Mouse (Mus musculus) layer of hippocampus, adult 8-10 months (tissue): Measurements from ENCODE around the gene Ltb4r2. TPM values are rescaled to one million over a fixed set of nuclear protein-coding genes. Genes with fewer than 3 reads are reported as not detected.

ENCODE experiments used
- DNase-seq, 2 experiments: peaks; one replicate each; pipeline ENCODE4 v3.0.0; 2022; ENCODE audit warnings: low spot score in 2 of 2
- total RNA-seq, 4 experiments: library from RNA; stranded (reverse); gene quantifications; 2 replicates each; pipeline ENCODE4 v1.2.4; 2022

Gene Ltb4r2
- total RNA-seq, 4 experiments from 2014 or later: 0.16 to 0.23 (median 0.22) TPM; not detected in 1

- DNase-seq: no peak
These were observed 25.5 kb upstream of the Ltb4r2 start for GRCm38 (mm10) chr14:55735758-55736157.

GRCm38 (mm10) chr14:55737086-55737687 is 24.0 kb upstream of the Ltb4r2 start:
- no peak for DNase-seq

- DNase-seq: peak; percentile 59 to 89
These were observed 17.5 kb upstream of the Ltb4r2 start for GRCm38 (mm10) chr14:55743711-55744110.

DNA sequence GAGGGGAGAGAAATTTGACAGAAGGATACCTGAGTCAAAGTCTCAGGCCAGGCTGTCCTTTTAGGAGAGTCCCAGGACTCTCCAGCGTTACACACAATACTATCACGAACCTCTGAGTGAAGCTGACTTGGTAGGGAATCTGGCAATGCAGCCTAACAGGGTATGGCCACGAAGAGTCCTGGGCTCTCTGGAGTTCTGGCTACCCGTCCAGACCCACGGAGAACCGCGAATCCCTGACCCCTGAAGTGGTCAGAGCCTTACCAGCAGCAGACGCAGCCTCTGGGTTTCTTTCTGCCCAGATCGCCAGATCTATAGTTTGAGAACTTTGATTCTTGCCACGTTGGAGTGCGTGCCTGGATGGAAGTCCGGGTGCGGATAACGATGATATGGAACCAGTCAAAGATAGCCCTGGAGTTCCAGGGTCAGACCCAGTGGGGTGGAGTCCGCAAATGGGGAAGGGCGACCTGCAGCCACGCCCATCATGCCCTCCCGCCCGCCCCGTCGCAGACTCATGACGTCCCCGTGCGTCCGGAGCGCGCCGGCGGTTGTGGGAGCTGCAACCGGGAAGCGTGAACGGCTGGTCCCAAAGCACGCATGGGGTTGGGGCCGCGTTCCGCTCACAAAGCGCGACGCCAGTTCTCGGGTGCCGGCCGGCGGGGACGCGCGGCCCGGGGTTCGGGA is 15.9 kb upstream of the Ltb4r2 start, which contains the start of the genes Dhrs1 and Nop9:
Gene Dhrs1, minus strand, starts transcription at position 511 of the 681 bp plus-strand sequence.
Gene Nop9, plus strand, starts transcription at position 514 of the 681 bp plus-strand sequence.
- peak; percentile 75 to 79 for DNase-seq

GRCm38 (mm10) chr14:55745861-55746237 is 15.4 kb upstream of the Ltb4r2 start:
- DNase-seq: no peak

GRCm38 (mm10) chr14:55747051-55747847 is 14.0 kb upstream of the Ltb4r2 start:
- no peak for DNase-seq

GRCm38 (mm10) chr14:55757566-55757965 is 3.7 kb upstream of the Ltb4r2 start:
- no peak for DNase-seq

GRCm38 (mm10) chr14:55758363-55758784 is 2.9 kb upstream of the Ltb4r2 start, which contains the start of gene Cideb:
TSS of gene Cideb (minus strand) at chr14:55758458.
- DNase-seq: peak in 1 of 2 experiments; percentile 23

DNA sequence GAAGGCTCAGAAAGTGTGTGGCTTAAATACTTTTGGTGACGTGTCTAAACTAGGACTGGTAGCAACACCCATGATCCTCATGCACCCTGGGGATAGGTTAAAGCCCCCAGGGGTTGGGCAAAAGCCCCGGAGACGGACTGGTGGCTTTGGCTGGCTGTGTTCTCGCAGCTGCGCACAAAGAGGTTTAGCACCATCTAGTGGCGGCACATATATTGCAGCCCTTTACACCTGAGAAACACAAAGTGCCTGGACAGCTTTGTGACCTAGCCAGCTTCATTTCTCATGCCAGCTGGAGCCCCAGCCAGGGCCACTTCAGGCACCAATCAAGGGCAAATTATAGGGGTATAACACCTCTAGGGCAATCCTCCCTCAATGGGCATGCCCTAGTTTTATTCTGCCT is 1.1 kb upstream of the Ltb4r2 start:
- DNase-seq: peak; percentile 59 to 87

DNA sequence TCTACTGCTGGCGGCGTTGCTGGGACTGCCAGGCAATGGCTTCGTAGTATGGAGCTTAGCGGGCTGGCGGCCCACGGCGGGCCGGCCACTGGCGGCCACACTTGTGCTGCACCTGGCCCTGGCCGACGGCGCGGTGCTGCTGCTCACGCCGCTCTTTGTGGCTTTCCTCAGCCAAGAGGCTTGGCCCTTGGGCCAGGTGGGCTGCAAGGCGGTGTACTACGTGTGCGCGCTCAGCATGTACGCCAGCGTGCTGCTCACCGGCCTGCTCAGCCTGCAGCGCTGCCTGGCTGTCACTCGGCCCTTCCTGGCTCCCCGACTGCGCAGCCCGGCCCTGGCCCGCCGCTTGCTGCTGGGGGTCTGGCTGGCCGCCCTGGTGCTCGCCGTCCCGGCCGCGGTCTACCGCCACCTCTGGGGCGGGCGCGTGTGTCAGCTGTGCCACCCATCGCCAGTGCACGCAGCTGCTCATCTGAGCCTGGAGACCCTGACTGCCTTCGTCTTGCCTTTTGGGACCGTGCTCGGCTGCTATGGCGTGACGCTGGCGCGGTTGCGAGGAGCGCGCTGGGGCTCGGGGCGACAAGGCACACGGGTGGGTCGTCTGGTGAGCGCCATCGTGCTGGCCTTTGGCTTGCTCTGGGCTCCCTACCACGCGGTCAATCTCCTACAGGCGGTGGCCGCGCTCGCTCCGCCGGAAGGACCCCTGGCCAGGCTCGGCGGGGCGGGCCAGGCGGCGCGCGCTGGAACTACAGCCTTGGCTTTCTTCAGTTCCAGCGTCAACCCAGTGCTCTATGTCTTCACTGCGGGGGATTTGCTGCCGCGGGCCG is 983 bp downstream of the Ltb4r2 start:
- no peak for DNase-seq

DNA sequence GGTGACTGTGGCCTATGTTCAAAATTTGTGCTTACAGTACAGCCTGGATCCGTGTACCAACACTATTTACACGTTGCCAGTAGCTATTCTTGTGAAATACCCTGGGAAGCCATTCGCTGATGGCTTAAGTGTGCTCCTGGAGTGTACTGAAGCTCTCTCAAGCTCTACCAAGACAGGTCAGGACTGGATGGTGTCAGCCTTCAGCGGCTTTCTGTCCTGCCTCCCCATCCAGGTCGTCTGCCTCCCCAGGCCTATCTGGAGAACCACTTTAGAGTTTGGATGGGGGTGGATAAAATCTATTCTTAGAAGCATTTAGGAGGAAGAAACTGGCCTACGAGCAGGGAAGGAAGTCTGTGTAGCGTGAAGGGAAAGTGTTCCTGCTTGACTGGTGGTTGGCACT is 1.9 kb downstream of the Ltb4r2 start:
- DNase-seq: no peak

DNA sequence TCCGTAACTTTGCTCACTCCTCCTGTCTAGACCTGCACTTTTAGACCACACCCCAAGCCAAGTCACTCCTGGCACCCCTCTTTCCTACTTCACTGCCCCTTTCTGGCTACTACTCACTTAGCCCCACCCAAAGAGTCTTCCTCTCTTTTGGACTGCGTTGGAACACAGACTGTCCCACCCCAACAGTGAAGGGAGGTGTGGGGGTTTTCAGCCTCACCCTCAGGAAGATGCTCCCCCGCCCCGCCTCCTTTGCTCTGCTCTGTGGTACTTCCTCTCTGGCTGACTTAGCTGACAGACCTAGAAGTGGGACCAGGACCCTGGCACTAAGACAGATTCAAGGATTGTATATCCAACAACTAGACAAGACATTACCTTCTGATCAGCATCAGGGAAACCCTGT is 4.5 kb downstream of the Ltb4r2 start, which contains the start of gene Ltb4r1:
Gene Ltb4r1, plus strand, starts transcription at position 267 of the 400 bp plus-strand sequence.
- DNase-seq: no peak

DNA sequence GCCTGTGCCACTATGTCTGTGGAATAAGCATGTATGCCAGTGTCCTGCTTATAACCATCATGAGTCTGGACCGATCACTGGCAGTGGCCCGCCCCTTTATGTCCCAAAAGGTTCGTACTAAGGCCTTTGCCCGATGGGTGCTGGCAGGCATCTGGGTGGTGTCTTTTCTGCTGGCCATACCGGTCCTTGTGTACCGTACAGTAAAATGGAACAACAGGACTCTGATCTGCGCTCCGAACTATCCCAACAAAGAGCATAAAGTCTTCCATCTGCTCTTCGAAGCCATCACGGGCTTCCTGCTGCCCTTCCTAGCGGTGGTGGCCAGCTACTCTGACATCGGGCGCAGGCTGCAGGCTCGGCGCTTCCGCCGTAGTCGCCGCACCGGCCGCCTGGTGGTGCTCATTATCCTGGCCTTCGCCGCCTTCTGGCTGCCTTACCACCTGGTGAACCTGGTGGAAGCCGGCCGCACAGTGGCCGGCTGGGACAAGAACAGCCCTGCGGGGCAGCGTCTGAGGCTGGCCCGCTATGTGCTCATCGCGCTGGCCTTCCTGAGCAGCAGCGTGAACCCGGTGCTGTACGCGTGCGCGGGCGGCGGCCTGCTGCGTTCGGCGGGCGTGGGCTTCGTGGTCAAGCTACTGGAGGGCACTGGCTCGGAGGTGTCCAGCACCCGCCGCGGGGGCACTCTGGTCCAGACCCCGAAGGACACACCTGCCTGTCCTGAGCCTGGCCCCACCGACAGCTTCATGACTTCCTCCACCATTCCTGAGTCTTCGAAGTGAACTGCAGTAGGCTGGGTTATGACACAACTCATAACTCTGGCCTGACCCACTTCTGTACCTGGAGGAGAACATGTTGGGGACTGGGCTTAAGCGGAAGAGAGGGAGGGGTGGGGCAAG is 6.5 kb downstream of the Ltb4r2 start:
- DNase-seq: no peak

DNA sequence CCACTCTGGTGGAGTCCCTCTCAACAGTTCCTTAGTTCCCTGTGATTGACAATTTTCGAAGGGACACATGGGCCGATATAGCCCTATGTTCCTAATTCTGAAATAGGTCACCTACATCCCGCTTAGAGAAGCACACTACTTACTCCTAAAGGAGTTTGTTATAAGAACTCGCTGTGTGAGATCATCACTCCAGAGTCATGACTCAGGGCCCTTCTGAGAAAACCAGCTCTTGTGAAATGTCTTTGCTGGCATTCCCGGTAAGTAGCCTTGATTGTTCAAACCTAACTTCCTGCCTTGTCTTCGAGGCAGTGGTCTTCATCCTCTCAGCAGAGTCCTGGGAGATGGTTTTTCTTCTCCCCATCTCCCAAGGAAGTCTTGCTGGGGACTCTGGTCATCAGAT is 7.3 kb downstream of the Ltb4r2 start:
- no peak for DNase-seq

DNA sequence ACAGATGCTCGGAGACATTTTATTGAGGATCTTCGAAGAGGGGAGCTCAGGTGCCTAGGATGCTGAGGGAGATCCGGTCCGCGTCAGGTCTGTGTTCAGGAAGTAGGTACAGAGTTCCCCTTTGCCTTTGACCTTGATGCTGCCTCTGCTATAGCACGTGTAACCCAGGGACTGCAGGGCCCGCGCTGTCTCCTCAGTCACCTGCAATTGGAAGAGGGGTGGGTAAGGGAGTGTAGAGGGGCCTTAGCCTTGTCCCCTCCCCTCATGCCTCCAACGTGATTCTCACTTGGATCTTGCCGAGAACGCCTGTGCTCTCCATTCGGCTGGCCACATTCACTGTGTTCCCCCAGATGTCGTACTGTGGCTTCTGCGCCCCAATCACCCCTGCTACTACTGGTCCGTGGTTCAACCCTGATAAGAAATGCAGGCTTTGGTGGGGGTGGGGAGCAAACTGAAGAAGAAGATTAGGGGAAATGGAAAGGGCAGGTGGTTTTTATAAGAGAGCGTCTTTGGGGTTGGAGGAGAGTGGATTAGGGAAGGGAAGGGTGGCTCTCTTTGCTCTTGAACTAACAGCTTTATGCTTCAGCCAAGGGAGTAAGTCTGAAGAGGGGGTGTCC is 8.0 kb downstream of the Ltb4r2 start:
- no peak for DNase-seq

GRCm38 (mm10) chr14:55776711-55777110 is 15.5 kb downstream of the Ltb4r2 start:
- no peak for DNase-seq

GRCm38 (mm10) chr14:55777176-55777575 is 15.9 kb downstream of the Ltb4r2 start:
- DNase-seq: no peak

DNA sequence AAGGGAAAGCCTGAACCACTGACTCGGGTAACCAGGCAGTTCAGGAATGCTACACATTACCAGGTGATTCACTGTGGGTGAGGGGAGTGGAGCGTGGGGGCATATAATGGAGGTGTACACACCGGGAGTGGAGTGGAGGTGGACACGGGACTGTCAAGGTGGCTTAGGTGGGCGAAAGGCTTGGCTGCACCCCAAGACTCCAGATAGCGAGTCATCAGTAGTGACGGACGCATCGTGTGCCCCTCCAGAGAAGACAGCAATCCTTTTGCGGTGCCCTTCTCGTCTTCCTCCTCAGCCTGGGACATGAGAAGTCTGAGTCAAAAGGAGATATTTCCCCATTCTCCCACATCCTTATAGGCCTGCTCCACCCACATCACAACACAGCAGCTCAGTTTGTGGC is 16.6 kb downstream of the Ltb4r2 start:
- no peak for DNase-seq

GRCm38 (mm10) chr14:55778686-55779085 is 17.5 kb downstream of the Ltb4r2 start:
- peak in 1 of 2 experiments; percentile 1 for DNase-seq

- DNase-seq: peak in 1 of 2 experiments; percentile 2
These were observed 18.4 kb downstream of the Ltb4r2 start for GRCm38 (mm10) chr14:55779656-55780055.
